Mouse (Mus musculus) megakaryocyte-erythroid progenitor cell, adult 5-6 weeks (primary cell): ENCODE measurements around the gene Pdcd1lg2. TPM values are rescaled to one million over a fixed set of nuclear protein-coding genes. Genes with fewer than 3 reads are reported as not detected.

Experiments used
- ATAC-seq: replicated peaks from 2 replicates; pipeline ENCODE4 v1.8.0; 2016; ENCODE audit warnings: mild to moderate bottlenecking, inconsistent platforms; ENCODE audit not compliant: severe bottlenecking, poor library complexity, low FRiP score, low TSS enrichment
- total RNA-seq, 2 experiments: library from RNA; stranded (forward) in 1 of 2; stranded (reverse) in 1 of 2; fragments of 200-1000, 215-1000 nt in 1 of 2; fragments of >200 nt in 1 of 2; fragmentation: Nextera tagmentation in 1 of 2; gene quantifications; 2 replicates each; pipeline ENCODE4 v1.2.3; 2014 to 2017

The Pdcd1lg2 gene
- total RNA-seq, 2 experiments from 2014 or later = not detected

DNA sequence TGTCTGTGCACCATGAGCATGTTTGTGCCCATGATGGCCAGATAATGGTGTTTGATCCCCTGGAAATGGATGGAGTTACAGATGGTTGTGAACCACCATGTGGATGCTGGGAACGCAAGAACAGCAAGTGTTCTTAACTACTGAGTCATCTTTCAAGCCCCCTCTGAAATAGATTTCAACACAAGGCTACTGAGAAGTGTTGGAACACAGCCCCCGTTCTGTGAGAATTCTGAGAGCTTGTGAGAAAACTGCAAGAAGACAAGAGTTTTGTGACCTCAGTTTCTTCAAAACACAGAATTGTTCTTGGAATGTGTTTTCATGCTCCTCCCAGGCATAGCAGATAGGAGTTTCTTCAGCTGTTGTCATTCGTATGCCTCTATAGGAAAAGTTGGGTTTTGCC is 104.7 kb downstream of the Pdcd1lg2 start:
- no peak for ATAC-seq

DNA sequence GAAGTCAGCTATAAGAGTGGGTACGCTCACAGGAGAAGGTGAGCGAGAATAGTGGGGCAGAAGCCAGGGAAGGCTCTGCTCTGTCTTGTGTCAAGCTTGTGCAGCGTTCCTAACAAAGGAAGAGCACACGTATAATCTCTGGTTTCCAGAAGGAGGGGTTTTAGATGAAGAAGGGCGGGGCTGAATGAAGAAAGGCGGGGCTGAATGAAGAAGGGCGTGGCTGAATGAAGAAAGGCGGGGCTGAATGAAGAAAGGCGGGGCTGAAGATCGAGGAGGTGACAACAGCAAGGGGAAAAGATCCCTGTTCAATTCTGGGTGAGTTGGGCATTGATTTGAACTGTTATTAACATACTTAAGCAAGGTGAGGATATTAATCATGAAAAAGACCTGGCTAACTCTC is 105.3 kb downstream of the Pdcd1lg2 start:
- ATAC-seq = no peak

DNA sequence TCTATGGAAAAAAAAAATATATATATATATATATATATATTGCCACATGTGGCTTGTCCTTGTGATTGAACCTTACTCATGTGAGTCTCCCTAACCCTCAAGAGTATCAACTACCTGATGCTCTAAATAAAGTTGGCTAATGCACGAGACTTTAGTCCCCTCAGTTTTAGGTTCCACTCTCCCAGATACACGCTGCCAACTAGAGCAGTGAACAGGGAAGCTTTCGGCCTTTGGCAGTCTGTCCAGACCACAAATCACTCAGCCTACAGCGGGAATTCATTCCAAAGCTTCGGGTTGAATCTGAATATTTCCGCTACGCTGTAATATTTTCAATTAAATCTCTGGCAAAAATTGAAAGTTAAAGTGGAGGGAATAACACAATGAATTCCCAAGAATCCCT is 107.7 kb downstream of the Pdcd1lg2 start:
- no peak for ATAC-seq

DNA sequence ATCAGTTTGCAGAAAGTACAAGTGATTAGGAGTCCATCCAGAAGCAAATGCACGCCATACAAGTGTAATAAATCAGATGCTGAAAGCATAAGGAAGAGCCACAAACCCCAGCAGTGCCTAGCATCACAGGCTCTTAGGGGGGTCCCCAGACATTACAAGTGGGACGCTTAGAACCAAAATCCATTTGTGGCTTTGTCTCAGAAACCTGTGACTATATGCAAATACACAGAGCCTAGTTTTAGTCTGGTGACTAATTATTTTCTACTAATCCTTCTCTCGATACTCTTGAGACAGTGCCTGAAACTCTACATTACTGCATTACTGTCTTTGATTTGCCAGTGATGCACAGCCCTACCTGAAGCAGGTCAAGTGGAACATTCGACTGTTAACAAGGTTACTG is 108.2 kb downstream of the Pdcd1lg2 start:
- no peak for ATAC-seq

Other genes starting within 250 kb of the Pdcd1lg2 start
- gene Jak2, start 159.1 kb upstream of the Pdcd1lg2 start, total RNA-seq (2014; fragmentation: Nextera tagmentation) = 45.8 and 57.1 TPM in 2 replicates
- gene Jak2, start 159.1 kb upstream of the Pdcd1lg2 start, total RNA-seq (2017) = 82.8 and 85.8 TPM in 2 replicates
- 1.9 TPM in 1 of 2 replicates, not detected in the other for gene Insl6, start 85.6 kb upstream of the Pdcd1lg2 start, total RNA-seq (2014; fragmentation: Nextera tagmentation)
- 2.1 TPM in 1 of 2 replicates, not detected in the other for gene Insl6, start 85.6 kb upstream of the Pdcd1lg2 start, total RNA-seq (2017)
- gene Rln1, start 76.2 kb upstream of the Pdcd1lg2 start, total RNA-seq (2014; fragmentation: Nextera tagmentation) = not detected in 2 replicates
- not detected in 2 replicates for gene Rln1, start 76.2 kb upstream of the Pdcd1lg2 start, total RNA-seq (2017)
- gene Plgrkt, start 43.5 kb upstream of the Pdcd1lg2 start, total RNA-seq (2014; fragmentation: Nextera tagmentation) = 93.6 and 136 TPM in 2 replicates
- 85.1 and 96.4 TPM in 2 replicates for gene Plgrkt, start 43.5 kb upstream of the Pdcd1lg2 start, total RNA-seq (2017)
- gene Cd274, start 43.5 kb upstream of the Pdcd1lg2 start, total RNA-seq (2014; fragmentation: Nextera tagmentation) = 1.3 and 1.9 TPM in 2 replicates
- 3.1 and 4.7 TPM in 2 replicates for gene Cd274, start 43.5 kb upstream of the Pdcd1lg2 start, total RNA-seq (2017)
- 14.8 and 17.0 TPM in 2 replicates for gene Ric1, start 111.4 kb downstream of the Pdcd1lg2 start, total RNA-seq (2014; fragmentation: Nextera tagmentation)
- 11.1 and 13.0 TPM in 2 replicates for gene Ric1, start 111.4 kb downstream of the Pdcd1lg2 start, total RNA-seq (2017)
- gene Ermp1, start 237.5 kb downstream of the Pdcd1lg2 start, total RNA-seq (2014; fragmentation: Nextera tagmentation) = 19.9 and 31.0 TPM in 2 replicates
- gene Ermp1, start 237.5 kb downstream of the Pdcd1lg2 start, total RNA-seq (2017) = 27.8 and 31.1 TPM in 2 replicates